Mouse (Mus musculus): ENCODE measurements around the gene Smc5. TPM values are rescaled to one million over a fixed set of nuclear protein-coding genes. Genes with fewer than 3 reads are reported as not detected.

Smc5 gene
- total RNA-seq, 2 experiments from 2014 or later: 31.7 to 40.8 TPM

DNA sequence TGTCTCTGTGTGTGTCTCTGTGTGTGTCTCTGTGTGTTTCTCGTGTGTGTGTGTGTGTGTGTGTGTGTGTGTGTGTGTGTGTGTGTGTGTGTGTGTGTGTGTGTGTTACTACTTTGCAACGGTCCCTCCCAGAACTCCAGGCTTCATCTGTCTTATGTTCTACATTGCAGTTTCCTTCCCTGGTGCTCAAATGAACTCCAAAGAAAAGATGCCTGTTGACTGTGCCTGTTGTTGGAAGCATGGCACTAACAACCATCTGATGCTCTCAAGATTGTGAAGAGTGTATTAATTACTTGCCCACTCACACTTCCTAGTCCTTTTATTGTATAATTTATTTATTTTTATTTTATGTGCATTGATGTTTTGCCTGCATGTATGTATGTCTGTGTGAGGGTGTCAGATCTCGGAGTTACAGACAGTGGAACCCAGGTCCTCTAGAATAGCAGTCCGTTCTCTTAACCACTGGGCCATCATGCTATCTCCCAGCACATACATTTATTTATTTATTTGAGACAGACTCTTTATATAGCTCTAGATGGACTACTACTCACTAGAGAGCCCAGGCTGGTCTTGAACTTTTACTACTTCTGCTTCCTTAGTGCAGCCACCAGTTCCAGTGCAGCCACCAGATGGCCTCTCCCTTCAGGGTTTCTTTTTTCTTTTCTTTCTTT, 492 bp upstream of the Smc5 start:
- no peak overlapping the region for H3K27ac ChIP-seq
- no peak for TF ChIP-seq CTCF (conservative IDR thresholded peaks at IDR 0.05)
- DNase-seq (ENCODE audit: low spot score in 2 of 2): no peak
- peak overlapping the region; percentile 40 for H3K4me3 ChIP-seq

DNA sequence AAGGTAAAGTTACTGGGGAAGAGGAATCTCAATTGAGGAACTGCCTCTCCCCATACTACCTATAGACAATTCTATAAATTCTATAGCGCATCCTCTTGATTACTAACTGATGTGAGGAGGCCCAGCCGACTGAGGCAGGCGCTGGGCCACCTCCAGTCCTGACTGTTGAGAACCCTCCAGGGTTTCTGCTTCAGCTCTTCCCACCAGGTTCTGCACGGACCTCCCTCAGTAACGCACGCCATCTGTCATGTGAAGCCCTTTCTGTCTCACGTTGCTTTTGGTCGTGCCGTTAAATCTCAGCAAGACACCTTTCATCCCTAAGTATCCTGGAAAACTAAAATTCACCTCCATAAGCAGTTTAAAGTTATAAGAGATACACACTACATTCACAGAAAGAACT, 16.9 kb downstream of the Smc5 start:
- Histone ChIP-seq H3K27ac (no peak overlapping the region), H3K4me3 (no peak overlapping the region)
- DNase-seq (ENCODE audit: low spot score in 2 of 2): no peak
- no peak for TF ChIP-seq CTCF (conservative IDR thresholded peaks at IDR 0.05)

DNA sequence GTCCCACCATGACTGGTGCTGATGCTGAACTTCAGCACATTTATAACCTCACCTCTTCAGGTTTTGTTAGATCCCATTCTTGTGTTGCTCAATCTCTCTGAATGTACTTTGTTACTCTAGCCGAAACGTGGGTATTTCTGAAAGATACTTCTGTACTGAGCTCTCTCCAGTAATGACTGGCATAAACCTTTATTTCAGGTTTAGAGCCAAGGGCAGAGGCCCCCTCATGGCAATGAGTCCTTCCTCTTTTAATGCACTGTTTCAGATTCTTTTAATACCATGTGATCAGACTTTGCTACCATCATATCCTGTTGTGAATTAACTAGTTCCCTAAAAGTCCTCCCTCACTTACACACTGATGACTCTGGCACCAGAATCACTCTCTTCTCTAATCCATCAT, 27.2 kb downstream of the Smc5 start:
- Histone ChIP-seq H3K4me3 (no peak overlapping the region), H3K27ac (no peak overlapping the region)
- DNase-seq (ENCODE audit: low spot score in 2 of 2): no peak
- TF ChIP-seq CTCF (conservative IDR thresholded peaks at IDR 0.05): no peak

DNA sequence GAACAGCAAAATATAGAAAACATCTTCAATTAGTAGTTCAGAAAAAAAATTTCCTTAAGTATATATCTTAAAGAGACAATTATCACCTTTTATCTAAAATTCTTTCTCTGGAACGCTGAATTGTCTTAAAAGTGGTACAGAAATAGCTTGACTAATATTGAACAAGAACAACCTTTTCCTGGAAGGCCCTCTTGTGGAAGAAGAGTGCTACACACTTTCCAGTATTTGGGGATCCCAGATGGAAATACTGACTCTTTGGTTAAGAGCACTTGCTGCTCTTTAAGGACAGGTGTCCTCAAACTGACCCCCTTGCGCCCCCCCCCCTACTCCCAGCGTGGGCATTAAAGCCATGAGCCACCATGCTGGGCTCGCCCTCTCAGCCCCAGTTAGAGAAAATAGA, 48.6 kb downstream of the Smc5 start:
- Histone ChIP-seq H3K4me3 (no peak overlapping the region), H3K27ac (no peak overlapping the region)
- peak; percentile 89 for TF ChIP-seq CTCF (conservative IDR thresholded peaks at IDR 0.05)
- peak; percentile 50 to 51 for DNase-seq (ENCODE audit: low spot score in 2 of 2)

DNA sequence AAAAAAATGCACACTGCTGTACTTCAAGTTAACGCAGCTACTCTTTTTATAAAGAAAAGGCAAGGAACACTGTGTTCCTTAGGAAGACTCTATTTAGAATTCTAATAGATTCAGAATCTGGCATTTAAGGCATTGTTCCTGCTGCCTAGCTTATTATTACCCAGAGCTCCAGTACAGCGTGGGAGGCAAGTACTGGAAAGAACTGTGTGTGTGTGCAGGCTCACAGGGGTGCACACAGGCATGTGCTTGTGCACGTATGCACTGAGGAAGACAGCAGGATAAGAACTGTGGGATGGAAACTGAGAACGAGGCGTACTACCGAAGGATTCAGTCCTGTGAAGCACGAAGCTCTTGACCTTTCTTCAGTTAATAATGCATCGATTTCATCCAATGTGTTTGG, 59.4 kb downstream of the Smc5 start:
- peak; percentile 55 to 85 for DNase-seq (ENCODE audit: low spot score in 2 of 2)
- TF ChIP-seq CTCF (conservative IDR thresholded peaks at IDR 0.05): no peak
- peak overlapping the region; percentile 89 for H3K27ac ChIP-seq

DNA sequence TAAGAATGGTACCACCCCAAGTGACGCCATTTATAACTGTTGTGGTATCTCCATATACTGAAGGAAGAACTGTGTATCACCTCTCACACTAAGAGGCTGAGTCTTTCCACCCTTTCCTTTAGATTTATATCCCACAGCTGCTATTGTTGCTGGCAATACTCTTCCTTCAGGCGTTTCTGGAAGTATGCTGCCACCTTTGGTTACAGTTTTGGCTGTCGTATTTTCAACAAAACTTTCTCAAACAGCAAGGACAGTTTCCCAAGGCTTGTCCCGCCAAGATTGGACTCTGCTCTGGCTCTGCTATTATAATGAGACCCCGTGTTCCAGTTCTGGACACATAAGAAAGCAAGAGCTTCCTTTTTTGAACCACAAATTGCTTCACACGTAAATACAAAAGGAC, 62.4 kb downstream of the Smc5 start:
- TF ChIP-seq CTCF (conservative IDR thresholded peaks at IDR 0.05): peak; percentile 62
- Histone ChIP-seq H3K4me3 (no peak overlapping the region), H3K27ac (peak overlapping the region; percentile 52)
- no peak for DNase-seq (ENCODE audit: low spot score in 2 of 2)

More for the DNA sequence above, 59.4 kb downstream of the Smc5 start:
- H3K4me3 ChIP-seq: no peak overlapping the region

DNA sequence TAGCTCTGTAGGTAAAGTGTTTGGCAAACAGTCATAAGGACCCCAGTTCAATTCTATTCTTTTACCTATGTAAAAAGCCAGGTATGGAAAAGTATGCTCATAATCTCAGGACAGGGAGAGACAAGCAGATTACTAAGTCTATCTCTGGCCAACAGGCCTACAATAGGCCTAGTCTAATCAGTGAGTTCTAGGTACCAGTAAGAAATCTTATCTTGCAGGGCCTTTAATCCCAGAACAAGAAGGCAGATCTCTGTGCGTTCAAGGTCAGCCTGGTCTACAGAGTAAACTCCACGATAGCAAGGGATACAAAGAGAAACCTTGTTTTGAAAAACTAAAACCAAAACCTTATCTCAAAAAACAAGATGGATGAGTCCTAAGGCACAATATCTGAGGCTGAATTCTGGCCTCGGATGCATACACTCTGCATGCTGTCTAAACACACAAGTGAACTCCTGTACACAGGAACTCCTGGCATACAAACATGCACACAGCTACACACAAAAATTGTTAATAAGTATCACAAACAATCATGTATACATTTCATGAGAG, 70.1 kb downstream of the Smc5 start:
- DNase-seq (ENCODE audit: low spot score in 2 of 2): no peak
- Histone ChIP-seq H3K4me3 (no peak overlapping the region), H3K27ac (no peak overlapping the region)
- TF ChIP-seq CTCF (conservative IDR thresholded peaks at IDR 0.05): no peak

DNA sequence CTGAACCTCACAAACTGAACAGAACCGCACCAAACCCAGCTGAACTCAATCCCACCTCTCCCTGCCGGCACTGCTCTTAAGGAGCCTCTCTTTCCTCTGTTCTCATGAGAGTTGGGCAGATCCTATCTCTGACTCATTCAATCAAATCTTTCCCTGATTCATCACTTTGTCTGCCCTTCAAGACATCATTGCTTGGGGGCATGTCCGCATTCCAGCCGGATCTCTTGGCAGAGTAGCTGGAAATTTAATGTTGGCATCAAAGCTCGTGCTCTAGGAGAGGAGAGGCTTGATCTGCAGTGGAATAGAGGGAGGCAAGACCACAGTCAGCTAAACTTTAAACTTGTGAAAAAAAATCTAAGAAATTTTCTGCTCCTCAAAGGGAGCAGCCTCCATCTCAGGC, 71.6 kb downstream of the Smc5 start:
- Histone ChIP-seq H3K27ac (no peak overlapping the region), H3K4me3 (no peak overlapping the region)
- no peak for DNase-seq (ENCODE audit: low spot score in 2 of 2)
- TF ChIP-seq CTCF (conservative IDR thresholded peaks at IDR 0.05): no peak

DNA sequence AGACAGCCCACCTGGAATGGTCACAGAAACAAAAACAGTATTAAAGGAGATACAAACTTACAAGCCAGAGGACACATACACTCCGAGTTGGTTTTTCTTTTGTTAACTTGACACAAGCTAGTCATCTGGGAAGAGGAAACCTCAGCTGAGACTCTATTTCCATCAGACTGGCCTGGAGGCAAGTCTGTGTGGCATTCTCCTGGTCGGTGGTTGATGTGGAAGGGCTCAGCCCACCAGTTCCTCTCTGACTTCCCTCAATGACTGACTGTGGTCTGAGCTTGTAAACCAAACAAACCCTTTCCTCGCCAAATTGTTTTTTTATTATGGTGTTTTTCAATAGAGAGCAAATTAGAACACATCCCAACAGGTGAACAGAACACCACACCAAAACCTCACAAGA, 80.6 kb downstream of the Smc5 start:
- no peak for DNase-seq (ENCODE audit: low spot score in 2 of 2)
- Histone ChIP-seq H3K4me3 (no peak overlapping the region), H3K27ac (no peak overlapping the region)
- no peak for TF ChIP-seq CTCF (conservative IDR thresholded peaks at IDR 0.05)

DNA sequence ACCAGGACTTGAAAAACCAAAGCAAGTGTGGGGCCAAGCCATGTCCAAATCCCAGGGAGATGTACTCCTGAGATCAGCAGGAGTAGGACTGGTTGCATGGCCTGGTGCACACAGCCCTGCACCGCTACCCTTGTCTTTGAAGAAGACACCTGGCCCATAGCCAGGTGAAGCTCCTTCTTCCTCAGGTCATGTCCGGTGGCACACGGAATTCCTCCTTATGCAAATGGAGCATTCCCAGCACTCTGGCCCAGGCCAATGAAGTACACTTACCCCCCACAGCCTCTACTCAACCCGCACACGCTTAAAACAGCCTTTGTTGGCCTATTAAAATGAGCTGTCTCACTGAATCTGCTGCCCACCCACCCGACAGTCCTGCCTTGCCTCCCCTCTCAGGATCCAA, 82.2 kb downstream of the Smc5 start:
- H3K4me3 ChIP-seq: no peak overlapping the region
- no peak overlapping the region for H3K27ac ChIP-seq
- TF ChIP-seq CTCF (conservative IDR thresholded peaks at IDR 0.05): no peak
- no peak for DNase-seq (ENCODE audit: low spot score in 2 of 2)

DNA sequence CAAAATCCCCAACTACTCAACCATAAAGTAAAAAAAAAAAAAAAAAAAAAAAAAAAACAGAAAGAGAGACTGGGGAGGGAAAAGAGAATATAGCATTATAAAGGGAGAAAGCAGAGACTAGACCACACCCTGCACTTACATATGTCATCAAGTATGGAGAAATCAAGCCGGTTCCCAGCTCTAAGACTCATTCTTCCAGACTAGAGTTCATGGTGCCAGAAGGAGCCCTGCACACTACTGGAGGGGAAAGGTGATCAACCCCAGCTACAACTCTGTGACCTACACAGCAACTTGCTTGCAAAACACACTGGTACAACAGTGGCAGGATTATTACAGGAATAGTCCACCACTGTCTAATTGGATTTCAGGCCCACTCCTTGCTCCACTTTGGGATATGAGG, 84.0 kb downstream of the Smc5 start:
- DNase-seq (ENCODE audit: low spot score in 2 of 2): no peak
- TF ChIP-seq CTCF (conservative IDR thresholded peaks at IDR 0.05): no peak
- no peak overlapping the region for H3K4me3 ChIP-seq
- H3K27ac ChIP-seq: no peak overlapping the region

DNA sequence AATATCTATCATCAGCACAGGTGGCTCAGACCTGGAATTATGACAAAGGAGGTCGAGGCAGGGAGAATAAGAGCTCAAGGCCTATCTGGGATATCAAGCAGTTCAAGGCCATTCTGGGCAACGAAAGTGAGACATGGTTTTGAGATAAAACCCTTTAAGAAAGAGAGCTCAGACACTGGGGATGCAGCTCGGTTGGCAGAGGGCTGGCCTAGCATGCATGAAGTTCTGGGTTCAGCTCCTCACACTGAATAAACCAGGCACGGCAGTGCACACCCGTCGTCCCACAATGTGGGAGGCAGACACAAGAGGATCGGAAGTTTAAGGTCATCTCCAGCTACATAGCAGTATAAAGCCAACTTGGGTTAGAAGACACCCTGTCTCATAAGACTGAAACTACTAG, 84.7 kb downstream of the Smc5 start:
- no peak for DNase-seq (ENCODE audit: low spot score in 2 of 2)
- H3K4me3 ChIP-seq: no peak overlapping the region
- no peak for TF ChIP-seq CTCF (conservative IDR thresholded peaks at IDR 0.05)
- H3K27ac ChIP-seq: no peak overlapping the region

DNA sequence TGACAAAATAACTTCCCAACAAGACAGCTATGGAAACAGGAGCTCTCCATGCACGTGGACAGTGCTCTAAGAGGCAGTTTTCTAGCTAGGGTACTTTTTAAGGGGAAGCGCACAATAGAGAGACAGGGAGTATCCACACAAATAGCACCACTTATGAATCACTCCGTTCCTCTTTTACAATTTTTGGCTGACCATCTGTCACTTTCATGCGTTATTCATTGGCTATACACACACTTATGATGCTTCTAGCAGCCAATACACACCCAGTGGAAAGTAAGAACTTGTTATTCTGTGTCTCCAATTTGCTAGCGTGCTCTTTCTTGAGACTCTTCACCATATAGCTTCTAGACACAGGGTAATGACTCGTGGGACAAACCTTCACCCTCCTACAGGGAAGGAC, 86.0 kb downstream of the Smc5 start:
- Histone ChIP-seq H3K4me3 (no peak overlapping the region), H3K27ac (no peak overlapping the region)
- no peak for TF ChIP-seq CTCF (conservative IDR thresholded peaks at IDR 0.05)
- peak in 1 of 2 experiments; percentile 48 for DNase-seq (ENCODE audit: low spot score in 2 of 2)

DNA sequence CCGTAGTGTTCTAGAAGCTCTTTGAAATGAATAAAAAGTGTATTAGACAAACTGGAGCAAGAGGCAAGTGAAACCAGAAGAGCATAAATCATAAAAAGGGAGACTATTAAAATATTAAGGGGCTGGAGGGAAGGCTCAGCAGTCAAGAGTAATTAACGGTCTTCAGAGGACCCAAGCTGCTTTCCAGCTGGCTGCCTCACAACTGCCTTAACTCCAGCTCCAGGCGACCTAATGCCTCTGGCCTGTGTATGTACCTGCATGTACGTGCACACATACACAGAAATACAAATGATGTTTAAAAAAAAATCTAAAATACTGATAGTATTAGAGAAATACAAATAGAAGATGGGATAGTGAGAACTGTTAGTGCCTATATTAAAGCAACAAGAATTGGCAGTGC, 89.6 kb downstream of the Smc5 start:
- H3K27ac ChIP-seq: no peak overlapping the region
- no peak for TF ChIP-seq CTCF (conservative IDR thresholded peaks at IDR 0.05)
- DNase-seq (ENCODE audit: low spot score in 2 of 2): no peak

More for the DNA sequence above, 89.6 kb downstream of the Smc5 start:
- H3K4me3 ChIP-seq: no peak overlapping the region

Data from layer of hippocampus, adult 2 months (tissue).